Mouse (Mus musculus): ENCODE data around the gene Clrn2. TPM values are rescaled to one million over a fixed set of nuclear protein-coding genes. Genes with fewer than 3 reads are reported as not detected.

Gene Clrn2
- polyA plus RNA-seq, 1 experiment from 2014 or later, result not detected

Other genes with a start within 250 kb of the Clrn2 start
- gene Qdpr, start 3.5 kb upstream of the Clrn2 start, polyA plus RNA-seq (2014; fragmentation: Nextera tagmentation; extraction: Ambion mirVana), result 157 and 162 TPM in 2 replicates
- gene Lap3, start 39.6 kb downstream of the Clrn2 start, polyA plus RNA-seq (2014; fragmentation: Nextera tagmentation; extraction: Ambion mirVana), result 97.4 and 103 TPM in 2 replicates
- 233 and 253 TPM in 2 replicates for gene Med28, start 66.5 kb downstream of the Clrn2 start, polyA plus RNA-seq (2014; fragmentation: Nextera tagmentation; extraction: Ambion mirVana)
- gene Fam184b, start 185.9 kb downstream of the Clrn2 start, polyA plus RNA-seq (2014; fragmentation: Nextera tagmentation; extraction: Ambion mirVana), result 5.0 and 5.8 TPM in 2 replicates
- 52.3 and 56.1 TPM in 2 replicates for gene Ncapg, start 216.2 kb downstream of the Clrn2 start, polyA plus RNA-seq (2014; fragmentation: Nextera tagmentation; extraction: Ambion mirVana)

Measured in intestine, embryonic 14.5 days (tissue).